Mouse (Mus musculus): ENCODE data around the gene Uqcc3.

DNA sequence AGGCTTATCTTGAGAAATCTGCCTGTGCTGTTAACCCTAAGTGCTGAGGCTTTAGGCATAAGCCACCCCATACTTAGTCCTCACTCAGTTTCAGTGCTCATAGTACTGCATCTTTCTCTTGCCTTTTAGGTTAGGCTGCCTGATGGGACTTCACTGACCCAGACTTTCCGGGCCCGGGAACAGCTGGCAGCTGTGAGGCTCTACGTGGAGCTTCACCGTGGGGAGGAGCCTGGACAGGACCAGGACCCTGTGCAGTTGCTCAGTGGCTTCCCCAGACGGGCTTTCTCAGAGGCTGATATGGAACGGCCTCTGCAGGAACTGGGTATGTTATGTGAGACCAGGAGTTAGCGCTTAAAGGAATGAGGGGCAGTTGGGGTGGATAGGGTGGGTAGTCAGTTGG is 5.7 kb downstream of the Uqcc3 start:
- TF ChIP-seq CTCF (IDR thresholded peaks at IDR 0.05; ENCODE audit: control insufficient read depth, insufficient read depth, insufficient replicate concordance, low read depth, low read length) (no peak), POLR2A (IDR thresholded peaks at IDR 0.05; ENCODE audit: control insufficient read depth, low read depth, low read length) (no peak)
